Mouse (Mus musculus): ENCODE data around the gene Hunk. TPM values are rescaled to one million over a fixed set of nuclear protein-coding genes. Genes with fewer than 3 reads are reported as not detected.

Gene Hunk
- polyA plus RNA-seq, 1 experiment from 2014 or later = 12.7 TPM

Other genes with a start within 250 kb of the Hunk start
- gene Tiam1, start 242.2 kb upstream of the Hunk start, polyA plus RNA-seq (2016; fragmentation: Nextera tagmentation; extraction: Ambion mirVana) = 19.4 and 19.7 TPM in 2 replicates
- gene Sod1, start 165.3 kb upstream of the Hunk start, polyA plus RNA-seq (2016; fragmentation: Nextera tagmentation; extraction: Ambion mirVana) = 1,109 and 1,208 TPM in 2 replicates
- 34.2 and 36.6 TPM in 2 replicates for gene Scaf4, start 101.5 kb upstream of the Hunk start, polyA plus RNA-seq (2016; fragmentation: Nextera tagmentation; extraction: Ambion mirVana)

Measured in hindbrain, embryonic 10.5 days (tissue).